8 mouse cellular contexts compared by ENCODE assay signal in the genomic region with DNA sequence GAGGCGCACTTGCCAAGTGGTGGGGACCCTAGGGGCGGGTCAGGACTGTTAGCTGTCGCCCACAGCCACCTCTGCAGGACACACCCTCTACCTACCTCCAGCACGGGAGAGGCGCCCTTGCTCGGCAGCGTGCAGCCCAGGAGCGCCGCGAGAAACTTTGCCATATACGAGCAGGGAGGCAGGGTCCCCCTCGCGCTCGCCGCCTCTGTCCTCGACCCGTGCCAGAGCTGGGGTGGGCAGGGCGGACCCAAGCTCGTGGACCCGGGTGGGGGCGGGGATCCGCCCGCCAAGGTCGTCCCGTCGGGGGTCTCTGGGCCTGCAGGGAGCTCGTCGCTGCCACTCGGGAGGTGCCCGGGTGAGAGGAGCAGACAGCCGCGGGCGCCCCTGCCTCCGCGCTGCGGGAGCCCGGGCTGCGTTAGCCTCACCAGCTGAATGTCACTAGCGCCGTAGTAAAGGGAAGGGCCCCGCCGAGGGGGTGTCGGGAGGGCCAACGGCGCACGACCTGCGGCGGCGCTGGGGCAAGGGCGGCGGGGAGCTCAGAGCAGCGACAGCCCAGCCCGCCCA. TPM values are rescaled to one million over a fixed set of nuclear protein-coding genes. Genes with fewer than 3 reads are reported as not detected.
DNase-seq lines count a peak whose midpoint lies in the region; ATAC-seq lines count a peak whose summit lies in the region.

A gene (minus strand): TSS at position 417 of the 564 bp plus-strand sequence.

- peaks cover 12% of the 10 kb centered on the region for H3K4me1 ChIP-seq in lung, embryonic 16.5 days (replicated peaks; ENCODE audit: control insufficient read depth, insufficient read depth, low read length)

- ATAC-seq in hematopoietic stem cell, adult 5-6 weeks (replicated peaks in 1 of 2; ENCODE audit: insufficient read depth in 1 of 2, low FRiP score in 2 of 2, low TSS enrichment in 1 of 2, low read depth in 1 of 2, poor library complexity in 2 of 2, severe bottlenecking in 2 of 2) = peak; percentile 60 to 73
- peak; percentile 92 for ATAC-seq in lung, embryonic 16.5 days (ENCODE audit: low read depth)

- 0% methylated on average over 37 of the region's 53 CpGs for WGBS in lung, embryonic 16.5 days

- H3K4me3 ChIP-seq in lung, embryonic 16.5 days (ENCODE audit: low read length) = peak within 1 kb of the TSS; percentile 75

- H3K27ac ChIP-seq in lung, embryonic 16.5 days (ENCODE audit: low read length) = peak within 1 kb of the TSS; percentile 4; the same call in 1 of the 2 replicates

- peak within 1 kb of the TSS; percentile 99 for H3K4me2 ChIP-seq in lung, embryonic 16.5 days (ENCODE audit: low read depth, low read length)

- peak; percentile 18 for DNase-seq in T-cell, adult 2 months (ENCODE audit: low spot score)
- peak; percentile 77 for DNase-seq in cerebellum, adult 9-11 months
- DNase-seq in frontal cortex, postnatal 10 days (ENCODE audit: low spot score in 2 of 2) = peak; percentile 65 to 76
- peak; percentile 40 for DNase-seq in layer of hippocampus, adult 9-11 months
- peak; percentile 82 for DNase-seq in ovary, postnatal 36 days (ENCODE audit: low spot score)
- DNase-seq in urinary bladder, postnatal 10 days (ENCODE audit: low spot score) = peak; percentile 25

- peaks cover 6% of the 10 kb centered on the region; the same call in 1 of the 2 replicates for H3K27me3 ChIP-seq in lung, embryonic 16.5 days (ENCODE audit: control insufficient read depth, insufficient read depth, low read depth, low read length)

- peak within 1 kb of the TSS; percentile 74 for H3K9ac ChIP-seq in lung, embryonic 16.5 days (ENCODE audit: low read length)

- H3K36me3 ChIP-seq in lung, embryonic 16.5 days (ENCODE audit: control insufficient read depth, insufficient read depth, low read length) = no peaks in the 10 kb centered on the region

- H3K9me3 ChIP-seq in lung, embryonic 16.5 days (ENCODE audit: control insufficient read depth, low read length) = no peaks in the 10 kb centered on the region

RNA-seq across cellular contexts. Expression of the gene that starts here (rescaled TPM):
- 21.1 and 30.5 TPM in 2 replicates for total RNA-seq in hematopoietic stem cell, adult 5-6 weeks (2017)
- 17.3 and 18.1 TPM in 2 replicates for polyA plus RNA-seq in lung, embryonic 16.5 days (2015; fragmentation: Nextera tagmentation; extraction: Ambion mirVana)

Comparison
In these comparisons a context has a peak if more than half of its experiments do, and no peak if none do; other contexts are left out.
1. Peak in every context shown above with its lines: DNase-seq, ATAC-seq, H3K4me3 ChIP-seq and H3K27ac ChIP-seq.
2. DNase-seq: peak in every context shown above with its lines; median percentile 82 in ovary, postnatal 36 days; 77 in cerebellum, adult 9-11 months; 70 in frontal cortex, postnatal 10 days; 40 in layer of hippocampus, adult 9-11 months; 25 in urinary bladder, postnatal 10 days; 18 in T-cell, adult 2 months.